Mouse (Mus musculus) MN1 (cell line): ENCODE data around the gene Asah2.
"Not testable (repeated sequence)": the region's sequence is repeated elsewhere in the genome, so short reads cannot be mapped to it uniquely, and the experiment has no call there.

ENCODE experiments used
- DNase-seq: peaks from one replicate; pipeline ENCODE4 v3.0.0-alpha.2; 2016; ENCODE audit warnings: low spot score

The Asah2 gene

GRCm38 (mm10) chr19:32102294-32102975 lies 5.6 kb downstream of the Asah2 start:
- DNase-seq: no peak

- DNase-seq: no peak
Observed at GRCm38 (mm10) chr19:32098582-32098981, 9.4 kb downstream of the Asah2 start.

DNA sequence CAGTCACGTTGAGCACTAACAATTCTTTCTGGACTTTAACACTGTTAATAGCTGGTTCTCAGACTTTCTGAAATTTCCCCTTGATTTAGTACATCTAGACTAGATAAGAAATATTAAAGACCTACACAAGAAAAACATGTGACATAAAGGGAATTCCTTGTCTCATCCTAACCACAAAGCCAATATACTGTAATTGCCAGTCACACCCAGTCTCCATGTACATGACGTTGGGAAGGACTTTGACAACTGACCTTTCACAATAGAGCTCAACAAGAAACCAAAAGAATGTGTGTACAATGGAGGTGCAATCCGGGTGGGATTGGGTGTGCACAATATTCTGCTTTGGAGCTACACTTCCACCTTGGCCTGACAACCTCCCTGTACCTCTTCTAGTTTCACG lies 15.7 kb downstream of the Asah2 start:
- DNase-seq: no peak

DNA sequence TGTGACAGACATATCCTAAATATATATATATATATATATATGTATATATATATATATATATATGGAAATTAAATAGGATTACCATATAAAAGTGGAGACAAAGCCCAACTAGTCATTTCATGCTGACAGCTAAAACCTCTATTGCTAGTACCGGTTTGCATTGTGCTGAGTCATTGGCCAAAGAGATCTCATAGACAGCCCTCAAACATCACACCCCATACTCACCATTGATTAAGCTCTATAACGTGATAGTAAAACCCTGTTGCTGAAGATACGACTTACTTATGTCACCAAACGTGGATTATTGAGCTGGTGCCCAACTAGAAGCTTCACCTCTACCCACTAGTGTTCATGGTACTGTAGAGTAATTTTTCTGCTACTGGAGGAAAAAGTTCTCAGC lies 17.2 kb downstream of the Asah2 start:
- no peak for DNase-seq

DNA sequence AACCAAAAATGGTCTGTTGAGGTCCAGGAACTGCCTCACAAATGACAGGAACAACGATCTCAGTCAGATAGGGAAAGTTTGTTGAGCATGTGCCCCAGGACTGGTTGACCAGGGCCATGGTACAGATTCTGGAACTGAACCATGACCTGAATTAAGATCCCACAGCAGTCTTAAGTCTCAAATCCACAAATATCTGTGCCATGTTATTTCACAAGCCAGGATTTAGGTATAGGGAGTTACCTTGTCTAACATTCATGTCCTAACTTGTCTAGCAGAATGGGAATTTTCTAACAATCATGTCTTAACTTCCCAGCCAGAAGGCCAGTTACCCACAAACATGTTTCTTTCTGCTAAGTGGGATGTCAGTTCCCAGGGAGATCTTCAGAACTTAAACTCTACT lies 19.4 kb downstream of the Asah2 start:
- no peak for DNase-seq

DNA sequence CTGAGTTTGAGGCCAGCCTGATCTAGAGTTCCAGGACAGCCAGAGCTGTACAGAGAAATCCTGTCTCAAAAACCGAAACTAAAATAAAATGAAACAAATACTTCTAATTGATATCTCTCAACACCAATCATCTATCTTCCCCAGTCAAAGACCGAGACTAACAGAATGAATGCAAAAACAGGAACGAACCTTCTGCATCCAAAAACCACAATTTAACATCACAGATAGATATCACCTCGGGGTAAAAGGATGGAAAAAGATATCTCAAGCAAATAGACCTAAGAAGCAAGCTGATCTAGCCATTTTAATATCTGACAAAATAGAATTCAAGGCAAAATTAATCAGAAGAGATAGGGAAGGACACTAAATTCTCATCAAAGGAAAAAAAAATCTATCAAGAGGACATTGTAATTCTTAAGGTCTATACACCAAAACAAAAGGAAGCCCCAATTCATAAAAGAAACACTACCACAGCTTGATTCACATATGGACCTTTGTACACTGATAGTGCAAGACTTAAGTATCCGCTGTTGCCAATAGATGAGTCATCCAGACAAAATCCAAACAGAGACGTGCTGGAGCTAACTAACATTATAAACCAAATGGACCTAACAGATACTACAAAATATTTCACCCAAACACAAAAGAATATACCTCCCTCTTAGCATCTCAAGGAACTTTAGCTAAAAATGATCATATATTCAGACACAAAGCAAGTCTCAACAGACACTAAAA lies 20.1 kb downstream of the Asah2 start:
- peak; percentile 16 for DNase-seq

GRCm38 (mm10) chr19:32084813-32085212 lies 23.2 kb downstream of the Asah2 start:
- DNase-seq: not testable (repeated sequence)

- DNase-seq: no peak
Observed at GRCm38 (mm10) chr19:32070340-32070739, 37.7 kb downstream of the Asah2 start.

DNA sequence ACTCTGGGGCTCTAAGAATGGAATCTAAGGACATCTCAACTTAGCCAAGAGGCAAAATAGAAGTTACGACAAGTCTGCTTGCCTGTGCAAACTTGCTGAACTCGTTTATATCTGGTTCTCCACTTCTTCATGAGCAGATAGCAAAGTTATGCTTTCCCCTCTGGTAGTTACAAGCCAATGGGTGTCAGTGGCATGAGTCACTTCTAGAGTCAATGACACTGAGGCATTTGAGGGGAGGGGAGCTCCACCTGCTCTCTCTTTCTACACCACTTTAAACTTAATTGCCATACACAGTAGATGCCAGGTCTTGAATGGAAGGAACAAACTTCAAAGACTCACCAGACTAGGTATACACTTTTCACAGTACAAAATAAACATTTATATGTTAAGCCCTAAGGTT lies 38.4 kb downstream of the Asah2 start:
- DNase-seq: no peak

- DNase-seq: no peak
Observed at GRCm38 (mm10) chr19:32067669-32068068, 40.3 kb downstream of the Asah2 start.

DNA sequence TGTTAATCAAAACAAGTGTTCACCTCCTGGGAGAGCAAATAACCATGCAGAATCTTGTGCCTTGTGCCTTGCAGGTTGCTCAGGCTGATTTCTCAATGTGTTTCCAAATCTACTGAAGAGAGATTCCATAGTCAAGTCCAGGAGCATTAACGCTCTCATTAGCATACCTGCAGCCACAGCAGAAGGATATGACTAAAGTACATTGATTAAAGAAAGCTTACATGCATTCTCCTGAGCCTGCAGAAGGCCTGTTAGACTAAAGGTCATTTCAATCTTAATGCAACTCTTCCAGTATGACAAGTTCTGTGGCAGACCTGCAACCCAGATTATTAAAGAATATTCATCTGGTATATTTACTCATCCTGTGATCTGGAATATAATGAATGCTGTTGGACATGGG lies 46.7 kb downstream of the Asah2 start:
- no peak for DNase-seq

GRCm38 (mm10) chr19:32056252-32056651 lies 51.8 kb downstream of the Asah2 start:
- no peak for DNase-seq

- DNase-seq: no peak
Observed at GRCm38 (mm10) chr19:32055725-32056124, 52.3 kb downstream of the Asah2 start.

DNA sequence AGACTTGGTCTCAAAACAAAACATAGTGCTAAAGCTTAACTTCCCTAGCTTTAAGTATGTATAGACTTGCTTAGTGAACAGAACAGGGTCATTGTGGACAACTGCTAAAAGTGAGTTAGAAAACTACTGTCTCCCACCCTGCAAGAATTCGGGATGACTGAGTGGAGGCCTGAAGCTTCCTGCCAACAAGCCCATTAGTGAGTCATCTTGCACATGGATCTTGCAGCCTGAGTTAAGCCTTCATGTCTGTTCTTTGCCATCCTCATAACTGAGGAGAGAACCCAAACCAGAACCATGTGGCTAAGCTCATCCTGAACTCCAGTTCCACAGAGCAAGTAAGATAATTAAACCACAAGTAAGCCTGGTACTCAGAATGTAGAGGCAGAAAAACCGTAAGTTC lies 56.8 kb downstream of the Asah2 start:
- DNase-seq: peak; percentile 23

GRCm38 (mm10) chr19:32032881-32033280 lies 75.1 kb downstream of the Asah2 start:
- DNase-seq: no peak

GRCm38 (mm10) chr19:32030430-32030829 lies 77.6 kb downstream of the Asah2 start:
- peak; percentile 78 for DNase-seq

DNA sequence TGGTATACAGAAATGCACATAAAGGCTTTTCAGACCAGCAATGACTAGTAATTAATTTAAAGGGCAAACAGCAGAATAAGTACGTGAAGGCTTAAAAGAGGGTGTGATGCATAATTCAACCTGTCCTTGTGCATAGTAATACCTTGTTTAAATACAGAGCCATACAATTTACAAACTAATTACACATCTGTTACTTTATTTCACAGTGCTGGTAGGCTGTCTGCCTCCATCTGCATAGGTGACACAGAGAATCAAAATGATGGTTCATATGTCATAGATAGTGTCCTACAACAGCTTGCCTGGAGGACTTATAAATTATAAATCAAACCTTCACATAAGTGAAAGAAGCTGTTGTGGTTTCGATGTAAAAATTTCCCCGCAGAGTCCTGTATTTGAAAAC lies 82.6 kb downstream of the Asah2 start:
- no peak for DNase-seq

DNA sequence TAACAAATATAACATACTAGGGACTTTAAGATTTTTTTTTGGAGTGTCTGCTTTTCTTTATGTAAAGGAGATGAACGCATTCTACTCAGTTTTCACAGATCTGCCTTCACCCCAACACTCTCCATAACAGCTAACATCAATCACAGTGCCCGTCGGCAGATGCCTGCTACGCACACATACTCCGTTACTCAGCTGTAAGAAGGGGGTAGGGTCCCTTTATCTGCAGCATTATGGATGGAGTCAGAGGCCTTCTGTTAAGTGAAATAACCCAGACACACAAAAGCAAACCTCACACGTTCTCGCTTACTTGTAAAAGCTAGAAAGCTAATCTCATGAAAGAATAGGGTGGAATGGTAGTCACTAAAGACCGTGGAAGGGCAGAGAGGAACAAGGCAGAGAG lies 88.3 kb downstream of the Asah2 start:
- DNase-seq: peak; percentile 45

GRCm38 (mm10) chr19:32018585-32018984 lies 89.4 kb downstream of the Asah2 start:
- no peak for DNase-seq

- DNase-seq: no peak
Observed at GRCm38 (mm10) chr19:32018053-32018452, 90.0 kb downstream of the Asah2 start.

DNA sequence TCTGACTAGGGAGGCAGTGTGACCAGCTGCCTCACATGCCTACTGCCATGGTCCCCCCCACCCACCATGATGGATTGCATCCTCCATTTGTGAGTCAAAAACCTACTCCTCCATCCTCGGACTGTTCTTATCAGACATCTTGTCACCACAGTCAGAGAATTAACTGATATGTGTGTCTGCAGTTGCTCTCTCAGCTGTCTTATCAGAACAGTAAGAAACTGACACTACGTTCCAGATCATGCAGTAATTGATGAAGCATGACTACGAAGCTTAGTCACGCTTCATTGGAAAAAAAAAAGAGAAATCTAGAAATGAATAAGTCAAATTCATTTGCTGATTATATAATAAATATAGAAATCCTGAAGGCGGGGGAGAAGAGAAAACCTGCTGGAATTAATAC lies 105.4 kb downstream of the Asah2 start:
- no peak for DNase-seq

GRCm38 (mm10) chr19:31996916-31997315 lies 111.1 kb downstream of the Asah2 start:
- no peak for DNase-seq

GRCm38 (mm10) chr19:31991057-31991456 lies 117.0 kb downstream of the Asah2 start:
- no peak for DNase-seq

DNA sequence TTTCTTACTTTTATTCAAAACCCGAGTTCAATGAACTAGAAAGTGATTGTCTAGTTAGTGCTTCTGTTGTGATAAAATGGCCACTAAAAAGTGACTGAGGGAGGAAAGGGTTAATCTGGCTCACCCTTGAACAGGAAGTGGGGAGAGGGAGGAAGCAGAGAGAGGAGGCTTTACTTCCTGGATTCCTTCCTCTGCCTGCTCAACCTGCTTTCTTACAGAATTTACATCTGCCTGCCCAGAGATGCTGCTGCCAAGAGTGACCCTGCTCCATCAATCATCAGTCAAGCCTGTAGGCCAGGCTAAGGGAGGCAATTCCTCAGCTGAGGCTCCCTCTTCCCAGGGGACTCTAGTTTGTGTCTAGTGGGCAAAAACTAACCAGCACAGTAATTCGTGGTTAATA lies 132.1 kb downstream of the Asah2 start:
- no peak for DNase-seq
